Mouse (Mus musculus) embryonic fibroblast, embryonic 13.5 days (primary cell): ENCODE measurements around the gene Clk1.

Experiments
- CTCF ChIP-seq: IDR thresholded peaks from 2 replicates; pipeline ENCODE4 v1.5.1; 2011; ENCODE audit warnings: mild to moderate bottlenecking, control low read depth, low read length, moderate library complexity, borderline replicate concordance; ENCODE audit not compliant: insufficient read depth
- POLR2A ChIP-seq: IDR thresholded peaks from 2 replicates; pipeline ENCODE4 v1.6.1; 2011; ENCODE audit warnings: low read depth, mild to moderate bottlenecking, control low read depth, low read length, moderate library complexity

DNA sequence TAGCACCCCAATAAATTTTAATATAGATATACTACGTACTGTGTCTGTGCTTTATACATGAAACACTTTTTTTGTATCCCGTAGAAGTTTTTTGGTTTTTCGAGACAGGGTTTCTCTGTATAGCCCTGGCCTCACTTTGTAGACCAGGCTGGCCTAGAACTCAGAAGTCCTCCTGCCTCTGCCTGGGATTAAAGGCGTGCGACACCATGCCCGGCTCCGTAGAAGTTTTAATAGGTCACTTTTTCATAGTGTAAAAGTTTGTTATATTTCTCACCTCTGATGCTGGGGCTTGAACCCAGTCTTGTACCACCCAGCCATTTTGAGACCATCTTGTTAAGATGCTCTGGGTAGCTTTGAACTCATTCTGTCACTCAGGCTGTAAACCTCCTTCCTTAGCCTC lies 16.5 kb downstream of the Clk1 start:
- TF ChIP-seq CTCF (no peak), POLR2A (no peak)
